Mouse (Mus musculus) G1E (cell line): Measurements from ENCODE around the gene Arhgap10.

Source experiments
- CTCF ChIP-seq: IDR thresholded peaks from 2 replicates; pipeline ENCODE4 v1.5.1; 2012; ENCODE audit warnings: low read depth, low read length, inconsistent platforms, mixed read lengths
- GATA1 ChIP-seq: IDR thresholded peaks from 2 replicates; pipeline ENCODE4 v1.6.1; 2012; ENCODE audit warnings: borderline replicate concordance, low read length, inconsistent platforms, mixed read lengths
- GATA2 ChIP-seq: IDR thresholded peaks from 2 replicates; pipeline ENCODE4 v1.6.1; 2012; ENCODE audit warnings: low read depth, low read length, inconsistent platforms, borderline replicate concordance
- TAL1 ChIP-seq: conservative IDR thresholded peaks from 2 replicates; pipeline ENCODE4 v1.6.1; 2012; ENCODE audit warnings: low read depth, low read length, inconsistent platforms, mixed read lengths

DNA sequence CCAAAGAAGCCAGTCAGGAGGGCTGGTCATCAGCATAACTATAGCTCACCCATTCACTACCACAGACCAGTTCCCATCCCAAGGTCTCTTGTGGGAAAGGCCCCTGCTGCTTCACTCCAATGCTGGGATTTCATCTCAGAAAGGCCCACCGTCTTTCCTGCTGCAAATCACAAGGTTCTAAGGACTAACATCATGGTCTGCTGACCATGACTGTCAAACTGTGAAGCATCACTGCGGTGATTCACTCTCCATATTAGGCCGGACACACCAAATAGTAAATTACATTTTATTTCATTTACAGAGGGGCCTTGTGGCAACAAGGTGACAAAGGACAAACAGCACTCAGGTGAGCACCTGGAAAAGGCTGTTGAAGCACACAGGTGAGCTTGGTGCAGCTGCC, 267.7 kb downstream of the Arhgap10 start:
- no peak for TF ChIP-seq CTCF
- no peak for TF ChIP-seq GATA1
- no peak for TF ChIP-seq GATA2
- TF ChIP-seq TAL1 = no peak
